Mouse (Mus musculus) myocyte (in vitro differentiated cells): ENCODE data around the gene Ttll11. TPM values are rescaled to one million over a fixed set of nuclear protein-coding genes. Genes with fewer than 3 reads are reported as not detected.
A peak's percentile ranks its signal among the peaks of the same experiment; 100 is the strongest.

Experiments
- H3K27me3 ChIP-seq: one replicate; pipeline ENCODE4 v1.6.1; 2011; ENCODE audit not compliant: control insufficient read depth, insufficient read depth, insufficient read length
- H3K36me3 ChIP-seq: one replicate; pipeline ENCODE4 v1.6.1; 2011; ENCODE audit not compliant: control insufficient read depth, insufficient read depth
- H3K4me2 ChIP-seq: one replicate; pipeline ENCODE4 v1.6.1; 2011; ENCODE audit warnings: low read depth, control low read depth
- H3K4me3 ChIP-seq: one replicate; pipeline ENCODE4 v1.5.1; 2011; ENCODE audit warnings: mild to moderate bottlenecking, control low read depth, moderate library complexity
- H3K79me2 ChIP-seq: one replicate; pipeline ENCODE4 v1.6.1; 2011; ENCODE audit not compliant: control insufficient read depth, insufficient read depth
- H3ac ChIP-seq: one replicate; pipeline ENCODE4 v1.6.1; 2011; ENCODE audit not compliant: control insufficient read depth, insufficient read length
- CEBPB ChIP-seq: IDR thresholded peaks from 2 replicates; pipeline ENCODE4 v1.6.1; 2011; ENCODE audit warnings: mild to moderate bottlenecking, moderate library complexity; ENCODE audit not compliant: poor library complexity, insufficient read depth, severe bottlenecking
- E2F4 ChIP-seq: IDR thresholded peaks from one replicate; pipeline ENCODE4 v1.6.1; 2011; ENCODE audit warnings: mild to moderate bottlenecking, control low read depth, moderate library complexity; ENCODE audit not compliant: insufficient read depth
- MAX ChIP-seq: IDR thresholded peaks from one replicate; pipeline ENCODE4 v1.6.1; 2011; ENCODE audit warnings: low read depth, mild to moderate bottlenecking, control low read depth
- MYOD1 ChIP-seq, 3 experiments: IDR thresholded peaks; one replicate each; pipeline ENCODE4 v1.6.1; 2011; ENCODE audit warnings: control low read depth in 2 of 3, low read depth in 2 of 3, mild to moderate bottlenecking in 2 of 3, moderate library complexity in 1 of 3; ENCODE audit not compliant: insufficient read length in 2 of 3, control insufficient read depth in 1 of 3
- MYOG ChIP-seq, 3 experiments: IDR thresholded peaks; one replicate each; pipeline ENCODE4 v1.6.1; 2011; ENCODE audit warnings: control low read depth in 2 of 3, low read depth in 2 of 3, mild to moderate bottlenecking in 2 of 3; ENCODE audit not compliant: insufficient read length in 2 of 3, control insufficient read depth in 1 of 3, insufficient read depth in 1 of 3
- POLR2A ChIP-seq: IDR thresholded peaks from one replicate; pipeline ENCODE4 v1.6.1; 2011; ENCODE audit warnings: low read depth, mild to moderate bottlenecking, control low read depth, moderate library complexity; ENCODE audit not compliant: insufficient read length
- POLR2AphosphoS2 ChIP-seq: IDR thresholded peaks from one replicate; pipeline ENCODE4 v1.6.1; 2011; ENCODE audit warnings: low read depth, control low read depth; ENCODE audit not compliant: insufficient read length
- REST ChIP-seq: IDR thresholded peaks from one replicate; pipeline ENCODE4 v1.6.1; 2011; ENCODE audit warnings: mild to moderate bottlenecking, control low read depth, moderate library complexity; ENCODE audit not compliant: insufficient read depth, insufficient read length
- SRF ChIP-seq: IDR thresholded peaks from one replicate; pipeline ENCODE4 v1.6.1; 2011; ENCODE audit warnings: low read depth; ENCODE audit not compliant: control insufficient read depth, insufficient read length
- TCF12 ChIP-seq: IDR thresholded peaks from one replicate; pipeline ENCODE4 v1.6.1; 2011; ENCODE audit warnings: mild to moderate bottlenecking, control low read depth; ENCODE audit not compliant: poor library complexity, insufficient read depth, severe bottlenecking
- TCF3 ChIP-seq: IDR thresholded peaks from one replicate; pipeline ENCODE4 v1.6.1; 2011; ENCODE audit warnings: low read depth, control low read depth; ENCODE audit not compliant: insufficient read length
- USF1 ChIP-seq: IDR thresholded peaks from one replicate; pipeline ENCODE4 v1.6.1; 2011; ENCODE audit warnings: low read depth, mild to moderate bottlenecking, control low read depth, moderate library complexity
- polyA plus RNA-seq: library from polyadenylated mRNA; unstranded; fragments of >200 nt; fragmentation: generic; extraction: Trizol; gene quantifications from one replicate; pipeline ENCODE4 v1.2.1, GENCODE M21; 2012; ENCODE audit warnings: missing spikeins

The Ttll11 gene
- polyA plus RNA-seq, 1 experiment: 9.8 TPM

GRCm38 (mm10) chr2:35776935-35777334 lies 202.8 kb downstream of the Ttll11 start:
- Histone ChIP-seq H3K79me2 (no peaks in the 10 kb centered on the region), H3K27me3 (no peaks in the 10 kb centered on the region), H3ac (no peak overlapping the region), H3K4me2 (no peak overlapping the region), H3K36me3 (no peaks in the 10 kb centered on the region), H3K4me3 (no peak overlapping the region)
- TF ChIP-seq MYOG (IDR thresholded peaks at IDR 0.05; ENCODE audit: control insufficient read depth in 1 of 3, insufficient read depth in 1 of 3, insufficient read length in 2 of 3, low read depth in 2 of 3) (no peak), SRF (no peak), POLR2AphosphoS2 (no peak), TCF3 (no peak), REST (no peak), MYOD1 (IDR thresholded peaks at IDR 0.05; ENCODE audit: control insufficient read depth in 1 of 3, insufficient read length in 2 of 3, low read depth in 2 of 3) (no peak), TCF12 (no peak), USF1 (no peak), POLR2A (no peak), CEBPB (no peak), MAX (no peak), E2F4 (no peak)

DNA sequence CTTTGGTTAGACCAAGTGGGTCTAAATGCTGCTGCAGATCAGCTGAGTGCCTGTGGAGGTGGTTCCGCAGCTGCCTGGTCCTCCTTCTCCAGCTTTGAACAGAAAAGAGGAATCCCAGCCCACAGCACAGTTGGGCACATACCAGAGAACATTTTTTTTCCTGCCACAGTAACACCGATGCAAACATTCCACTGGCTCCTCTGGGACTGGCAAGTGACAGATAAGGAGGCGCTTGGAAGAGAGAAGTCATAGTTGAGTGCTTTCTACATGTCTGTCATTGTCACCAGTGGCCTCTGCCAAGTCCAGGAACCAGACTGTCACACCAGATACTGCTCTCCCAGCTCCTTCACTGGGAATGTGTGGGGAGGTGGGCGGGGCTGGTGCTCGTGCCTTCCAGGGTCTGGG lies 204.1 kb downstream of the Ttll11 start:
- no peaks in the 10 kb centered on the region for H3K36me3 ChIP-seq
- H3ac ChIP-seq: no peak overlapping the region
- no peak overlapping the region for H3K4me2 ChIP-seq
- no peaks in the 10 kb centered on the region for H3K79me2 ChIP-seq
- no peak overlapping the region for H3K4me3 ChIP-seq
- H3K27me3 ChIP-seq: no peaks in the 10 kb centered on the region
- no peak for TF ChIP-seq CEBPB
- peak in 1 of 3 experiments; percentile 14 for TF ChIP-seq MYOD1 (IDR thresholded peaks at IDR 0.05; ENCODE audit: control insufficient read depth in 1 of 3, insufficient read length in 2 of 3, low read depth in 2 of 3)
- peak in 1 of 3 experiments; percentile 61 for TF ChIP-seq MYOG (IDR thresholded peaks at IDR 0.05; ENCODE audit: control insufficient read depth in 1 of 3, insufficient read depth in 1 of 3, insufficient read length in 2 of 3, low read depth in 2 of 3)
- TF ChIP-seq MAX: no peak
- TF ChIP-seq POLR2A: no peak
- no peak for TF ChIP-seq TCF3
- TF ChIP-seq SRF: no peak
- TF ChIP-seq TCF12: no peak
- TF ChIP-seq USF1: no peak

- Histone ChIP-seq H3K79me2 (no peaks in the 10 kb centered on the region), H3ac (no peak overlapping the region), H3K4me3 (no peak overlapping the region), H3K4me2 (no peak overlapping the region), H3K36me3 (no peaks in the 10 kb centered on the region), H3K27me3 (no peaks in the 10 kb centered on the region)
- TF ChIP-seq POLR2AphosphoS2: no peak
- TF ChIP-seq MYOG (IDR thresholded peaks at IDR 0.05; ENCODE audit: control insufficient read depth in 1 of 3, insufficient read depth in 1 of 3, insufficient read length in 2 of 3, low read depth in 2 of 3): no peak
- no peak for TF ChIP-seq MYOD1 (IDR thresholded peaks at IDR 0.05; ENCODE audit: control insufficient read depth in 1 of 3, insufficient read length in 2 of 3, low read depth in 2 of 3)
- no peak for TF ChIP-seq POLR2A
- TF ChIP-seq TCF12: no peak
- no peak for TF ChIP-seq TCF3
These were observed 209.2 kb downstream of the Ttll11 start for GRCm38 (mm10) chr2:35770541-35770940.

DNA sequence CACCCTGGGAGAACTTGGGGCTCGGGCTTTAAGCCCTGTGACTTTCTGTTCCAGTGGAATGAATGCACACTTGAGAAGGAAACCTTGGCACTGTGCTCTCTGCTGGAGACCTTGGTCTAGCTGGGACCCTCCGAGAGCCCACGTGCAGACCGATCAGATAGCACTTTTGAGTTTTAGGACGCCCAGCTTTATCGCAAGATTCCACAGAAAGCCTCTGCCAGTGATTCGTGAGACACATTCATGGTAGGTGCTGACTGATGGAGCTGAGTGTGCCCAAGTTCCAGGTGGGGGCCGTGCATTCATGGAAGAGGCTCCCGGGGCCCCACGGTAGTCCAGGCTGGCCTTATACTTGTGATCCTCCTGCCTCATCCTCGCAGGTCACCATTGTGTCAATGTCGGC lies 210.3 kb downstream of the Ttll11 start:
- Histone ChIP-seq H3K27me3 (no peaks in the 10 kb centered on the region), H3K4me3 (no peak overlapping the region)

More for the DNA sequence above, 210.3 kb downstream of the Ttll11 start:
- TF ChIP-seq TCF12: no peak
- TF ChIP-seq MAX: no peak
- no peak for TF ChIP-seq MYOG (IDR thresholded peaks at IDR 0.05; ENCODE audit: control insufficient read depth in 1 of 3, insufficient read depth in 1 of 3, insufficient read length in 2 of 3, low read depth in 2 of 3)
- TF ChIP-seq CEBPB: no peak
- TF ChIP-seq USF1: no peak
- TF ChIP-seq TCF3: no peak
- no peak for TF ChIP-seq MYOD1 (IDR thresholded peaks at IDR 0.05; ENCODE audit: control insufficient read depth in 1 of 3, insufficient read length in 2 of 3, low read depth in 2 of 3)
- no peak for TF ChIP-seq REST
- TF ChIP-seq E2F4: no peak
- TF ChIP-seq POLR2A: no peak
- TF ChIP-seq SRF: no peak
- no peak for TF ChIP-seq POLR2AphosphoS2
- H3K36me3 ChIP-seq: no peaks in the 10 kb centered on the region
- no peaks in the 10 kb centered on the region for H3K79me2 ChIP-seq
- no peak overlapping the region for H3K4me2 ChIP-seq
- H3ac ChIP-seq: no peak overlapping the region
